Mouse (Mus musculus) cerebellum, adult 2 months (tissue): ENCODE results near the gene Igf2bp1. TPM values are rescaled to one million over a fixed set of nuclear protein-coding genes. Genes with fewer than 3 reads are reported as not detected.

Experiments
- DNase-seq, 2 experiments: peaks; one replicate each; pipeline ENCODE4 v3.0.0; 2021
- H3K27ac ChIP-seq: fragments of 200-500 bp; 2 replicates; pipeline ENCODE4 v1.5.1; 2012; ENCODE audit warnings: low read length, control low read depth, inconsistent platforms; ENCODE audit not compliant: insufficient read depth
- H3K27me3 ChIP-seq: fragments of 200-500 bp; 2 replicates; pipeline ENCODE4 v1.6.1; 2012; ENCODE audit warnings: inconsistent platforms, mild to moderate bottlenecking, low read length, moderate library complexity; ENCODE audit not compliant: control insufficient read depth, insufficient read depth
- H3K4me1 ChIP-seq: fragments of 200-500 bp; 2 replicates; pipeline ENCODE4 v1.6.1; 2011; ENCODE audit warnings: low read length; ENCODE audit not compliant: control insufficient read depth, insufficient read depth
- H3K4me3 ChIP-seq: fragments of 200-500 bp; replicated peaks from 2 replicates; pipeline ENCODE3; 2011; ENCODE audit warnings: mild to moderate bottlenecking, low read depth, low read length, control low read depth; ENCODE audit not compliant: insufficient read depth
- CTCF ChIP-seq: fragments of 200-500 bp; IDR thresholded peaks from 2 replicates; pipeline ENCODE4 v1.5.1; 2011; ENCODE audit warnings: low read depth, mild to moderate bottlenecking, control low read depth, low read length, moderate library complexity, borderline replicate concordance; ENCODE audit not compliant: insufficient read depth
- POLR2A ChIP-seq: fragments of 200-500 bp; IDR thresholded peaks from 2 replicates; pipeline ENCODE4 v1.6.1; 2011; ENCODE audit warnings: low read length, control low read depth, borderline replicate concordance; ENCODE audit not compliant: insufficient read depth
- WGBS: fragments of 180-500 bp; shearing (Covaris S2); methylation state at CpG from one replicate; pipeline ENCODE4 v1.1.7; 2018; 5-methylcytosine and 5-hydroxymethylcytosine counted together
- polyA plus RNA-seq: library from polyadenylated mRNA; depleted of rRNA; stranded (reverse); fragments of >200 nt; gene quantifications from 2 replicates; pipeline ENCODE4 v1.2.3, GENCODE M21; 2012

The Igf2bp1 gene
- polyA plus RNA-seq, 1 experiment: not detected

DNA sequence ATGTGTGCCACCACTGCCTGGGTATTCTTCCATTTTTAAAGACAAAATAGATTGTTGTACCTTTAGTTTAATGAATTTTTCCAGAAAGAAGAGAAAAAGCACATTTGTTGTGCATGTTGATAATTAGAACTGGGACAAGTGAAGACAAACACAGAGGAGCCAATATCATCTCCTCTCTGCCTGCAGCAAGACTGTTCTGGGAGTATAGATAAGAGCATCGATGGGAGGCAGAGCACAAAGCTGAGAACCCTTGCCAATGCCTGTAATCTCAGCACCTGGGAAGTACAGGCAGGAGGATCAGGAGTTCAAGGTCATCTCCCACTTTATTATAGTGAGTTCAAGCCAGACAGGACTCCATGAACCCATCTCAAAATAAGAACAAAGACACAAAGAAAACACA lies 32.8 kb upstream of the Igf2bp1 start:
- Histone ChIP-seq H3K4me1 (peaks cover 4% of the 10 kb centered on the region; the same call in 1 of the 2 replicates), H3K27ac (no peak overlapping the region), H3K27me3 (no peaks in the 10 kb centered on the region), H3K4me3 (no peak overlapping the region)
- 87% methylated on average over 1 of the region's 1 CpGs for WGBS
- TF ChIP-seq CTCF: no peak
- no peak for TF ChIP-seq POLR2A
- DNase-seq: no peak

DNA sequence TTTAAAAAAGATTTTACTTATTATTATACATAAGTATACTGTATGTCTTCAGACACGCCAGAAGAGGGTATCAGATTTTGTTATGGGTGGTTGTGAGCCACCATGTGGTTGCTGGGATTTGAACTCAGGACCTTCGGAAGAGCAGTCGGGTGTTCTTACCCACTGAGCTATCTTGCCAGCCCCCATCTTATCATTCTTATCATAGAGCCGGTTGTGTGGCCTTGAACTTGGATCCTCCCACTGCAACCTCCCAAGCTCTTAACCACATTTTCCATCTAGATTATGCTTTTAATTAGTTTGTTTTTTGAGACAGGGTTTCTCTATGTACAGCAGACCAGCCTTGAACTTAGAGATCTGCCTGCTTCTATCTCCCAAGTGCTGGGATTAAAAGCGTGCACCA lies 31.8 kb upstream of the Igf2bp1 start:
- WGBS: 89% methylated on average over 5 of the region's 5 CpGs

DNA sequence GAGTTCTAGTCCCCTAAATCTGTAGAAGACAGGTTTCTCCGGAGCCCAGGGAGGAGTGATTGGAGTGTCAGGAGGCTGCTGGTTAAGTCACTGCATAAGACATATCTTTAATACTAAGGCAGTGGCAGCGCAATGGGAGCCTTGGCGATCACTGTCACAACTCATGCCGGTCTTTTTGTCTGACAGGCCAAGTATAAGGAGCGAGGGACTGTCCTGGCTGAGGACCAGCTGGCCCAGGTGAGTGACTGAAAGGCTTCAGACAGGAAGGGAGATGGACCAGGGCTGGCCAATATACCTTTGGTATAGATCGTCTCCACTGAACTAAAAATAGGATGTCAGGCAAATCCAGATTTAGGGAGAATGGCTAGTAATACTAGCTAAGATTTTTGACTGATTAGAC lies 29.4 kb upstream of the Igf2bp1 start:
- peak overlapping the region; percentile 83 for H3K4me3 ChIP-seq
- under 1% methylated on average over 6 of the region's 6 CpGs for whole genome bisulfite sequencing
- DNase-seq: no peak

More for the DNA sequence above, 31.8 kb upstream of the Igf2bp1 start:
- H3K27me3 ChIP-seq: no peaks in the 10 kb centered on the region
- no peak overlapping the region for H3K4me3 ChIP-seq
- H3K27ac ChIP-seq: no peak overlapping the region
- peaks cover 4% of the 10 kb centered on the region; the same call in 1 of the 2 replicates for H3K4me1 ChIP-seq
- TF ChIP-seq POLR2A (no peak), CTCF (no peak)
- DNase-seq: no peak

GRCm38 (mm10) chr11:96034596-96035052 lies 28.9 kb upstream of the Igf2bp1 start, which contains the start of gene Snf8:
TSS of gene Snf8 (plus strand) at chr11:96034885.
- peak; percentile 94 to 96 for DNase-seq
- Histone ChIP-seq H3K4me3 (peak within 1 kb of the TSS; percentile 83), H3K27ac (no peak within 1 kb of the TSS), H3K4me1 (peaks cover 4% of the 10 kb centered on the region; the same call in 1 of the 2 replicates), H3K27me3 (no peaks in the 10 kb centered on the region)
- WGBS: under 1% methylated on average over 29 of the region's 29 CpGs
- TF ChIP-seq POLR2A (peak; percentile 69), CTCF (no peak)

More for the DNA sequence above, 29.4 kb upstream of the Igf2bp1 start:
- no peak overlapping the region for H3K27ac ChIP-seq
- TF ChIP-seq CTCF: no peak
- no peak for TF ChIP-seq POLR2A
- peaks cover 4% of the 10 kb centered on the region; the same call in 1 of the 2 replicates for H3K4me1 ChIP-seq
- no peaks in the 10 kb centered on the region for H3K27me3 ChIP-seq

- DNase-seq: no peak
- H3K4me3 ChIP-seq: peak overlapping the region; percentile 83
- TF ChIP-seq POLR2A (no peak), CTCF (no peak)
- H3K4me1 ChIP-seq: peaks cover 4% of the 10 kb centered on the region; the same call in 1 of the 2 replicates
- no peak overlapping the region for H3K27ac ChIP-seq
- no peaks in the 10 kb centered on the region for H3K27me3 ChIP-seq
- WGBS: 49% methylated on average over 8 of the region's 8 CpGs
Measured at GRCm38 (mm10) chr11:96034116-96034515, 28.4 kb upstream of the Igf2bp1 start.

DNA sequence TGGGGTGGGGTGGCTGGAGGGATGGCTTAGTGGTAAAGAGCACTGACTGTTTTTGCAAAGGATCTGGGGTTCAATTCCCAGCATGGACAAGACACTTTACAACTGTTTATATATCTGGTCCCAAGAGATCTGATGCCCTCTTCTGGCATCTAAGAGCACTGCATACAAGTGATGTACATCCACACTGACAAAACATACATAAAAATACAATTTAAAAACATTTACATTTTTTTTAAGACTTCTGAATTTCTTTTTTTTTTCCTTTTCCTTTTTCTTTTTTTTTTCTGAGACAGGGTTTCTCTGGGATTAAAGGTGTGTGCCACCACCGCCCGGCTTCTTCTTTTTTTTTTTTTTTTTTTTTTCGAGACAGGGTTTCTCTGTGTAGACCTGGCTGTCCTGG lies 27.5 kb upstream of the Igf2bp1 start:
- Histone ChIP-seq H3K27me3 (no peaks in the 10 kb centered on the region), H3K4me3 (no peak overlapping the region), H3K4me1 (peaks cover 4% of the 10 kb centered on the region; the same call in 1 of the 2 replicates), H3K27ac (no peak overlapping the region)
- DNase-seq: no peak
- 88% methylated on average over 2 of the region's 3 CpGs for WGBS
- TF ChIP-seq POLR2A (no peak), CTCF (no peak)

- peaks cover 3% of the 10 kb centered on the region; the same call in 1 of the 2 replicates for H3K4me1 ChIP-seq
- TF ChIP-seq CTCF: no peak
- no peak for TF ChIP-seq POLR2A
- H3K27ac ChIP-seq: no peak overlapping the region
- no peak overlapping the region for H3K4me3 ChIP-seq
- WGBS: 77% methylated on average over 2 of the region's 2 CpGs
- no peak for DNase-seq
- H3K27me3 ChIP-seq: no peaks in the 10 kb centered on the region
Measured at GRCm38 (mm10) chr11:96031701-96032100, 26.0 kb upstream of the Igf2bp1 start.

DNA sequence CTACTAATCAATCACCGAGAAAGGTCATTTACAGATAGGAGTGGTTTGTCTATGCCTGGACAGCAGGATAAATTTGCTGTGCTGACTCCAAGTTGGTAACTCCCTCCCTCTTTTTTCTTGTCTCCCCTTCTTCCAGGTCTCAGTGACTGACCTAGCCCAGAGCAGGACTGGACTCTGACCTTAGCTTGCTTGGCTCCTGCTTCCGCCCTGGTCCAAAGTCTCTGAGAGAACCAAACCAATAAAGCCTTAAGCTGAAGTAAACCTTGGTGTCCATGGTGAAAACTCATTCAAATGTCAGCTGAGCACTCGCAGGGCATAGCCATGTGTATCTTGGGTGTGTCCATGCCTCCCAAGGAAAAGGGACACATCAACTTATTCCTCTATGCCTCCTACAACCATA lies 24.8 kb upstream of the Igf2bp1 start:
- DNase-seq: no peak
- Histone ChIP-seq H3K27me3 (no peaks in the 10 kb centered on the region), H3K4me1 (no peaks in the 10 kb centered on the region), H3K27ac (no peak overlapping the region), H3K4me3 (no peak overlapping the region)
- 87% methylated on average over 3 of the region's 3 CpGs for WGBS
- TF ChIP-seq CTCF: no peak
- no peak for TF ChIP-seq POLR2A

GRCm38 (mm10) chr11:96028130-96028529 lies 22.4 kb upstream of the Igf2bp1 start:
- no peak for TF ChIP-seq CTCF
- TF ChIP-seq POLR2A: no peak
- Histone ChIP-seq H3K27ac (no peak overlapping the region), H3K4me3 (no peak overlapping the region), H3K27me3 (no peaks in the 10 kb centered on the region), H3K4me1 (no peaks in the 10 kb centered on the region)
- 52% methylated on average over 5 of the region's 5 CpGs for WGBS
- DNase-seq: no peak
